Mouse (Mus musculus): ENCODE measurements at regions not wholly inside any gene's neighbourhood (a gene's known extent, or its start where the extent isn't known, plus 50 kb on each side); places are given as distances from the start of the nearest gene placed in this dataset.

DNA sequence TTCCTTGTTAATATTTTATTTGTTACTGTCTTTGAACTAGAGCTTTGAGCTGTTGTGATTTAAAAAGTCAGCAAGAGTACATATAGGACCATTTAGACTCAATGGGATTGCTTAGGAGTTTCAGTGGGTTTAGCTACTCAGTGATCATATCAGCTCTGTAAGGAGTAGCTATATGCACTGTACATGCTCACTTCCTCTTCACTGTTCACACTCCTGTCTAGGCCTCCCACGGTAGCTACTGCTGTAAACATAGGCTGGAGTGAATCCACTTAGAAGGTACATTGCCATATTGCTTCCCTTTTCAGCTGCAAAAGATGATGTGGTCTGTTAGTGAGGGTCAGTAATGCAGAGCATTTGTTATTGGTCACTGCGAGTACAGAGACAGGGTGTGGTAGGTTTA, 408.6 kb downstream of the Tmem161b start:
- Histone ChIP-seq H3K4me1 (ENCODE audit: control insufficient read depth in 2 of 2, insufficient read depth in 2 of 2, low read length in 2 of 2) (no peaks in the 10 kb centered on the region), H3K36me3 (ENCODE audit: control insufficient read depth, insufficient read depth, low read length) (no peaks in the 10 kb centered on the region), H3K27ac (replicated peaks in 1 of 2; ENCODE audit: control insufficient read depth in 1 of 2, insufficient read depth in 1 of 2, low read depth in 2 of 2, low read length in 2 of 2) (no peak overlapping the region), H3K4me2 (ENCODE audit: low read length) (no peak overlapping the region), H3K9ac (ENCODE audit: low read length) (no peak overlapping the region), H3K9me3 (ENCODE audit: control insufficient read depth, low read length) (no peaks in the 10 kb centered on the region), H3K4me3 (ENCODE audit: control insufficient read depth in 1 of 2, insufficient read depth in 1 of 2, low read depth in 1 of 2, low read length in 2 of 2) (no peak overlapping the region), H3K27me3 (ENCODE audit: control insufficient read depth, insufficient read depth, low read length) (no peaks in the 10 kb centered on the region)
- no peak for ATAC-seq (ENCODE audit: insufficient number of reproducible peaks, insufficient read depth, low FRiP score, low read depth)
- 56% methylated on average over 2 of the region's 2 CpGs for WGBS

DNA sequence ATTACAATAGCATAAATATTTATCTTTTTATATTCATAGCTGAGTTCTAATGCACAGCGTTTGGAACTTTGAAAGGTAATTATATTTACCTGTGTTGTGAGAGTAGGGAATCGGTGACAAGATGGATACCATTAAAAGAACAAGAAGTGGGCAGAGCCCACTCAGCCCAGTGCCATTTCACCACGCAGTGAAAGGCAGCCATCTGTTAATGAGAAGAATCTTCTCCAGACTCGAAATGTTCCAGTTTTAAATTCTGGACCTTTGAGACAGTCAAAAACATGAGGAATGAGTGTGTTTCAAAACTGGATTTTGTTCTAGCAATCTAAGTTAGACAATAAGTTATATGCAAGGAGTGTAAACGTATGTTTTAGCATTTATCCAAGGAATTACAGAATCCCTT, 410.4 kb downstream of the Tmem161b start:
- Histone ChIP-seq H3K4me1 (ENCODE audit: control insufficient read depth in 2 of 2, insufficient read depth in 2 of 2, low read length in 2 of 2) (no peaks in the 10 kb centered on the region), H3K9ac (ENCODE audit: low read length) (no peak overlapping the region), H3K4me3 (ENCODE audit: control insufficient read depth in 1 of 2, insufficient read depth in 1 of 2, low read depth in 1 of 2, low read length in 2 of 2) (no peak overlapping the region), H3K27ac (replicated peaks in 1 of 2; ENCODE audit: control insufficient read depth in 1 of 2, insufficient read depth in 1 of 2, low read depth in 2 of 2, low read length in 2 of 2) (no peak overlapping the region), H3K27me3 (ENCODE audit: control insufficient read depth, insufficient read depth, low read length) (no peaks in the 10 kb centered on the region), H3K4me2 (ENCODE audit: low read length) (no peak overlapping the region), H3K36me3 (ENCODE audit: control insufficient read depth, insufficient read depth, low read length) (no peaks in the 10 kb centered on the region), H3K9me3 (ENCODE audit: control insufficient read depth, low read length) (no peaks in the 10 kb centered on the region)
- WGBS: 77% methylated on average over 5 of the region's 5 CpGs
- no peak for ATAC-seq (ENCODE audit: insufficient number of reproducible peaks, insufficient read depth, low FRiP score, low read depth)

DNA sequence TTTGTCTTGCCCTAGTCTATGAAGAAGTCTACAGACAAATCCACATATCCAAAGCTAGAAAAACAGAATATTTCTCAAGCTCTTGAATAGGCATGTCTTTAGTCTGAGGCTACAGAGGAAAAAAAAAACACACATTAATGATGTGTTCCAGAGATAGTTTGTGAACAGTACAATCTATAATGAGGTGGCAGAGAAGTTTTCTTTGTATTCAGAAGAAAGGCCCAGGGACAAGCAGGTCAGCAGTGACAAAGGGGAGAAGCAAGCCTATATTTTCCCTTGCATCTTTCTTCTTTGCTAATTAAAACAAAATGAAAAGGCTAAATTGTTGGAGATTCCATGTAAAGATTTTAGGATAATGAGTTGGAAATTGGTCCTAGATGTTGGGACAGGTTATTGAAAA, 414.7 kb downstream of the Tmem161b start:
- no peaks in the 10 kb centered on the region for H3K36me3 ChIP-seq (ENCODE audit: control insufficient read depth, insufficient read depth, low read length)
- no peak for ATAC-seq (ENCODE audit: insufficient number of reproducible peaks, insufficient read depth, low FRiP score, low read depth)
- H3K4me2 ChIP-seq (ENCODE audit: low read length): no peak overlapping the region
- no peaks in the 10 kb centered on the region for H3K9me3 ChIP-seq (ENCODE audit: control insufficient read depth, low read length)
- no peak overlapping the region for H3K9ac ChIP-seq (ENCODE audit: low read length)
- H3K4me1 ChIP-seq (ENCODE audit: control insufficient read depth in 2 of 2, insufficient read depth in 2 of 2, low read length in 2 of 2): no peaks in the 10 kb centered on the region
- H3K27ac ChIP-seq (replicated peaks in 1 of 2; ENCODE audit: control insufficient read depth in 1 of 2, insufficient read depth in 1 of 2, low read depth in 2 of 2, low read length in 2 of 2): no peak overlapping the region
- H3K27me3 ChIP-seq (ENCODE audit: control insufficient read depth, insufficient read depth, low read length): no peaks in the 10 kb centered on the region
- no peak overlapping the region for H3K4me3 ChIP-seq (ENCODE audit: control insufficient read depth in 1 of 2, insufficient read depth in 1 of 2, low read depth in 1 of 2, low read length in 2 of 2)

DNA sequence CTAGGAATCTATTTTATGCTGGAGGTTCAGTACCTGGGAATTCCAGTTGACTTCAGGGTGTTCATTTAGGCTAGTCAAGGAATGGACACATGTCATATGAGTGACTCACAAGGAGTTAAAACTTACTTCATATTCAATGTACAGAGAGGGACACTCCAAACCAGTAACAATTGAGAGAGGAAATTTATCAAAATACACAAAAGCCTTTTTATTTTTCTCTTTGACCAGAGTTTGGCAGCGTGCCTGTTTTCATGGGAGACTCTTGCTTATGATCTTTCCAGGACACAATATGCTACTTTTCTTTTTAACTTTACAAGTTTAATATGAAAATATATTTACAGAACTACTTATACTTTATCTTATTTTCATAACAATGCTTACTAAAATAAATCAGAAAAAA, 415.5 kb downstream of the Tmem161b start:
- Histone ChIP-seq H3K36me3 (ENCODE audit: control insufficient read depth, insufficient read depth, low read length) (no peaks in the 10 kb centered on the region), H3K9ac (ENCODE audit: low read length) (no peak overlapping the region), H3K27ac (replicated peaks in 1 of 2; ENCODE audit: control insufficient read depth in 1 of 2, insufficient read depth in 1 of 2, low read depth in 2 of 2, low read length in 2 of 2) (no peak overlapping the region), H3K9me3 (ENCODE audit: control insufficient read depth, low read length) (no peaks in the 10 kb centered on the region), H3K4me2 (ENCODE audit: low read length) (no peak overlapping the region), H3K4me3 (ENCODE audit: control insufficient read depth in 1 of 2, insufficient read depth in 1 of 2, low read depth in 1 of 2, low read length in 2 of 2) (no peak overlapping the region), H3K4me1 (ENCODE audit: control insufficient read depth in 2 of 2, insufficient read depth in 2 of 2, low read length in 2 of 2) (no peaks in the 10 kb centered on the region), H3K27me3 (ENCODE audit: control insufficient read depth, insufficient read depth, low read length) (no peaks in the 10 kb centered on the region)
- WGBS: 83% methylated on average over 1 of the region's 1 CpGs
- no peak for ATAC-seq (ENCODE audit: insufficient number of reproducible peaks, insufficient read depth, low FRiP score, low read depth)

DNA sequence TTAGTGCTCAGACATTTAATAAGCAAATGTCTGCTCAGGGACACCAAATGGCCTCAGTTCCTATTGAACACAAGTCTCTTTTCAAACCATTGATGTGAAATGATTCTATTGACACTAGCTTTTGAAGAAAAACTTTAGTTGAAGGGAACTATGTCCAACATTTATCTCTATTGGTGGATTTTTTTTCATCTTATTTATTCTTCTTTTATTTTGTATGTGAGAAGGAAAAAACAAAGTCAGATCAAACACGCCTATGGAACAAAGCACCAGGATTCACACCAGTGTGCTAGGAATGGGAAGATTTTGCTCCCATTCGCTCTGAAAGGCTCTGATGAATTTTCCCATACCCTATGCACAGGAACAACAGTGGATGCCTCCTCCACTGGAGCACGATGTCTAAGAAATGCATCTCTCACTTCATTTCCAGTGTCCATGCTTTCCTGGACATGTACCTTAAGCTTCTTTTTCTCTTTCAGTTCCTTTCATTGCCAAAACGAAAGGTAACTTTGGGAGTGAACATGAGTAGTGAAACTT, 416.4 kb downstream of the Tmem161b start:
- Histone ChIP-seq H3K27me3 (ENCODE audit: control insufficient read depth, insufficient read depth, low read length) (no peaks in the 10 kb centered on the region), H3K27ac (replicated peaks in 1 of 2; ENCODE audit: control insufficient read depth in 1 of 2, insufficient read depth in 1 of 2, low read depth in 2 of 2, low read length in 2 of 2) (no peak overlapping the region), H3K4me1 (ENCODE audit: control insufficient read depth in 2 of 2, insufficient read depth in 2 of 2, low read length in 2 of 2) (no peaks in the 10 kb centered on the region), H3K4me2 (ENCODE audit: low read length) (no peak overlapping the region), H3K9ac (ENCODE audit: low read length) (no peak overlapping the region), H3K36me3 (ENCODE audit: control insufficient read depth, insufficient read depth, low read length) (no peaks in the 10 kb centered on the region), H3K9me3 (ENCODE audit: control insufficient read depth, low read length) (no peaks in the 10 kb centered on the region), H3K4me3 (ENCODE audit: control insufficient read depth in 1 of 2, insufficient read depth in 1 of 2, low read depth in 1 of 2, low read length in 2 of 2) (no peak overlapping the region)
- WGBS: 73% methylated on average over 4 of the region's 4 CpGs
- ATAC-seq (ENCODE audit: insufficient number of reproducible peaks, insufficient read depth, low FRiP score, low read depth): no peak

DNA sequence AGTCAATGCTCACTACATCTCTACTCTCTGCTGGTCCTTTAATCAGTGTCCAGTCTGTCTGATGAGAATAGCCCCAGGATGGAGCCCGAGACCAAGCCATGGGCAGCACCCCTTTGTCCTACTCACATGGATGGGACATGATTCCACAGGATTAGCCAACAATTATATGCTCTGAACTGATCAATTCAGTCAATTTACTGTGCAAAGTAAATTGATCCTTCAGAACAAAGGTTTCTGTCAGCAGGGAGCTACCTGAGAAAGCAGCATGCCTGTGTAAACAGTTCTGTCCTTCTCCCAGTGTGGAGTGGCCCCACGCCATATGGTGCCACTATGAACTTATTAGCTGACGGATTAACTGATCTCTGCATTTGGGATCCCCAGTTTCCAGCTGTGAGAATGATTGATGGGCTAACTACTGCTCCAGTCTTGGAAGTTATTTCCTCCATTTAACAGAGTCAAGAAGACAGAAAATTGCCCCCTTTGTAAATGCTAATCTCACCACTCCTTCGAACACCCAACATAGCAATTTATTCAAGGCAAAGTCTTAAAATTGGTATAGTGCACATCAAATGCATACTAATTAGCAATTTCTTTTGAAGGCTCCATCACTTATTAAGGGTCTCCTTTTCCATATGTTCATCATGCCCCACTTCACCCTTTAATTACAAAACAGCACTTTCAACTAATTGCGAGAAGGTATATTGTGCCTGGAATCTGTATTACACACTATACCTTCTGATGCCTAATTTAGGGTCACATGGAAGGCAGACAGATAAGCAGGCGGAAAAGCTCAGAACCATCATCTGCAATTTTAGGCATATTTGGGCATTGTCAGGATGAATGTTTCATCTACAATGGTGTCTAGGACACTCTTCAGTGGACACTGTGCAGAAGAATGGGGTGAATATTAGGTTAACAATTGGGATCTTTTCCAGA, 417.3 kb downstream of the Tmem161b start:
- H3K9me3 ChIP-seq (ENCODE audit: control insufficient read depth, low read length): no peaks in the 10 kb centered on the region
- ATAC-seq (ENCODE audit: insufficient number of reproducible peaks, insufficient read depth, low FRiP score, low read depth): no peak
- H3K4me2 ChIP-seq (ENCODE audit: low read length): no peak overlapping the region
- H3K9ac ChIP-seq (ENCODE audit: low read length): no peak overlapping the region
- WGBS: 72% methylated on average over 6 of the region's 6 CpGs
- no peaks in the 10 kb centered on the region for H3K4me1 ChIP-seq (ENCODE audit: control insufficient read depth in 2 of 2, insufficient read depth in 2 of 2, low read length in 2 of 2)
- H3K36me3 ChIP-seq (ENCODE audit: control insufficient read depth, insufficient read depth, low read length): no peaks in the 10 kb centered on the region
- H3K27me3 ChIP-seq (ENCODE audit: control insufficient read depth, insufficient read depth, low read length): no peaks in the 10 kb centered on the region
- no peak overlapping the region for H3K27ac ChIP-seq (replicated peaks in 1 of 2; ENCODE audit: control insufficient read depth in 1 of 2, insufficient read depth in 1 of 2, low read depth in 2 of 2, low read length in 2 of 2)
- H3K4me3 ChIP-seq (ENCODE audit: control insufficient read depth in 1 of 2, insufficient read depth in 1 of 2, low read depth in 1 of 2, low read length in 2 of 2): no peak overlapping the region

DNA sequence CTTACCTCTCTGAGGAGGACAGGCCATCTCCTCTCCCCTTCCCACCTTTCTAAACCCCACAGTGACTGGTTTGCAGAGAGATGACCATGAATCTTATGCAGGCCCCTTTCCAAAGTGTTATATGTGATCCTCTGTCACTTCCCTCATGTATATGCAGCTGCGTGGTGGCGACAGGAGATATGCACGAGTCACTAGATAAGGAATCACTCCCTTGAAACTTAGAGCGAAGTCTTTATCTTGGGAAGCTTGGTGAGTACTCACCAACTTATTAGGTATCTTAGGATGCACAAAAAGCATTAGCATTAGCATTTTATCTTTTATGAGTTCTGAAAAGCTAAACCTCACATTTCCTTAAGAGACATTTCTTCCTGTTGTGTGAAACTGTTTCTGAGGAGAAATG, 421.9 kb downstream of the Tmem161b start:
- H3K27me3 ChIP-seq (ENCODE audit: control insufficient read depth, insufficient read depth, low read length): no peaks in the 10 kb centered on the region
- no peaks in the 10 kb centered on the region for H3K36me3 ChIP-seq (ENCODE audit: control insufficient read depth, insufficient read depth, low read length)
- no peak overlapping the region for H3K9ac ChIP-seq (ENCODE audit: low read length)
- 47% methylated on average over 4 of the region's 4 CpGs for WGBS
- H3K27ac ChIP-seq (replicated peaks in 1 of 2; ENCODE audit: control insufficient read depth in 1 of 2, insufficient read depth in 1 of 2, low read depth in 2 of 2, low read length in 2 of 2): no peak overlapping the region
- no peaks in the 10 kb centered on the region for H3K9me3 ChIP-seq (ENCODE audit: control insufficient read depth, low read length)
- no peak for ATAC-seq (ENCODE audit: insufficient number of reproducible peaks, insufficient read depth, low FRiP score, low read depth)
- H3K4me2 ChIP-seq (ENCODE audit: low read length): no peak overlapping the region
- H3K4me3 ChIP-seq (ENCODE audit: control insufficient read depth in 1 of 2, insufficient read depth in 1 of 2, low read depth in 1 of 2, low read length in 2 of 2): no peak overlapping the region
- no peaks in the 10 kb centered on the region for H3K4me1 ChIP-seq (ENCODE audit: control insufficient read depth in 2 of 2, insufficient read depth in 2 of 2, low read length in 2 of 2)

DNA sequence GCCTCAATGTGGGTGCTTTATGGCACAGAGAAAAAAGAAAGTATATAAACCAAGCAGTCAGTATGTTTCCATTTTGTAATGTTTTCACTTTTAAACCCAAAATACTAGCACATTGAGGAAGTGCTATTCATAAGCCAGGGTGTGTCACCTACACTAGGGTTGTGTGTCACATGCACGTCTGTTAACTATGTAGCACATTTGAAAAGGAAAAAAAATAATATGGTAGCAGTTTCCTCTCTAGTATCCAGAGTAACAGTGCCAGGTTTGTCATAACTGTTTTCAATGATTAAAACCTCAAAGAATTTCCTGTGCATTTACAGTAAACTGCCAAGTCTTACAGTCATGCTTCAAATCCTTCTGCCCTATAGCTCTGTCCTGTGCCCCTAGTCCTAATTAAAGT, 424.8 kb downstream of the Tmem161b start:
- Histone ChIP-seq H3K36me3 (ENCODE audit: control insufficient read depth, insufficient read depth, low read length) (no peaks in the 10 kb centered on the region), H3K27ac (replicated peaks in 1 of 2; ENCODE audit: control insufficient read depth in 1 of 2, insufficient read depth in 1 of 2, low read depth in 2 of 2, low read length in 2 of 2) (no peak overlapping the region), H3K4me1 (ENCODE audit: control insufficient read depth in 2 of 2, insufficient read depth in 2 of 2, low read length in 2 of 2) (no peaks in the 10 kb centered on the region), H3K4me3 (ENCODE audit: control insufficient read depth in 1 of 2, insufficient read depth in 1 of 2, low read depth in 1 of 2, low read length in 2 of 2) (no peak overlapping the region), H3K9ac (ENCODE audit: low read length) (no peak overlapping the region), H3K4me2 (ENCODE audit: low read length) (no peak overlapping the region), H3K9me3 (ENCODE audit: control insufficient read depth, low read length) (no peaks in the 10 kb centered on the region), H3K27me3 (ENCODE audit: control insufficient read depth, insufficient read depth, low read length) (no peaks in the 10 kb centered on the region)
- 63% methylated on average over 1 of the region's 1 CpGs for WGBS
- ATAC-seq (ENCODE audit: insufficient number of reproducible peaks, insufficient read depth, low FRiP score, low read depth): no peak

Data from heart, embryonic 14.5 days (tissue).